Mouse (Mus musculus): ENCODE data around the gene Gm21981. TPM values are rescaled to one million over a fixed set of nuclear protein-coding genes. Genes with fewer than 3 reads are reported as not detected.
A peak's percentile ranks its signal among the peaks of the same experiment; 100 is the strongest.

The Gm21981 gene
- polyA plus RNA-seq, 1 experiment, result 0.25 TPM

GRCm38 (mm10) chr17:47691650-47692049 lies 2.6 kb downstream of the Gm21981 start:
- H3K27me3 ChIP-seq (replicated peaks), result peaks cover 70% of the 10 kb centered on the region

GRCm38 (mm10) chr17:47689894-47690293 lies 4.4 kb downstream of the Gm21981 start:
- H3K36me3 ChIP-seq (replicated peaks; ENCODE audit: low read length), result peaks cover 16% of the 10 kb centered on the region
- no peak overlapping the region for H3K4me3 ChIP-seq (replicated peaks)
- peaks cover 45% of the 10 kb centered on the region for H3K4me1 ChIP-seq
- peaks cover 55% of the 10 kb centered on the region for H3K27me3 ChIP-seq (replicated peaks)
- TF ChIP-seq GATA1 (IDR thresholded peaks at IDR 0.05; ENCODE audit: borderline replicate concordance, low read length) (no peak), FLI1 (IDR thresholded peaks at IDR 0.05; ENCODE audit: low read length) (no peak)
- H3K9me3 ChIP-seq, result no peaks in the 10 kb centered on the region

More at GRCm38 (mm10) chr17:47691650-47692049, 2.6 kb downstream of the Gm21981 start:
- no peaks in the 10 kb centered on the region for H3K9me3 ChIP-seq
- TF ChIP-seq FLI1 (IDR thresholded peaks at IDR 0.05; ENCODE audit: low read length) (no peak), GATA1 (IDR thresholded peaks at IDR 0.05; ENCODE audit: borderline replicate concordance, low read length) (no peak)
- H3K4me1 ChIP-seq, result peaks cover 43% of the 10 kb centered on the region
- no peak overlapping the region for H3K4me3 ChIP-seq (replicated peaks)
- H3K36me3 ChIP-seq (replicated peaks; ENCODE audit: low read length), result no peaks in the 10 kb centered on the region

GRCm38 (mm10) chr17:47688608-47689575 lies 5.4 kb downstream of the Gm21981 start, which contains the start of gene Frs3:
Gene Frs3 (plus strand): TSS chr17:47689030.
- H3K4me1 ChIP-seq, result peaks cover 38% of the 10 kb centered on the region
- TF ChIP-seq GATA1 (IDR thresholded peaks at IDR 0.05; ENCODE audit: borderline replicate concordance, low read length), result no peak
- TF ChIP-seq FLI1 (IDR thresholded peaks at IDR 0.05; ENCODE audit: low read length), result no peak
- H3K9me3 ChIP-seq, result no peaks in the 10 kb centered on the region
- peaks cover 49% of the 10 kb centered on the region for H3K27me3 ChIP-seq (replicated peaks)
- H3K4me3 ChIP-seq (replicated peaks), result peak within 1 kb of the TSS; percentile 94
- H3K36me3 ChIP-seq (replicated peaks; ENCODE audit: low read length), result peaks cover 26% of the 10 kb centered on the region

GRCm38 (mm10) chr17:47688344-47688607 lies 6.0 kb downstream of the Gm21981 start, which contains the start of gene Tomm6:
Gene Tomm6 (minus strand): TSS chr17:47688386.
- no peaks in the 10 kb centered on the region for H3K9me3 ChIP-seq
- TF ChIP-seq FLI1 (IDR thresholded peaks at IDR 0.05; ENCODE audit: low read length) (no peak), GATA1 (IDR thresholded peaks at IDR 0.05; ENCODE audit: borderline replicate concordance, low read length) (no peak)
- peaks cover 33% of the 10 kb centered on the region for H3K4me1 ChIP-seq
- peaks cover 32% of the 10 kb centered on the region for H3K36me3 ChIP-seq (replicated peaks; ENCODE audit: low read length)
- peak within 1 kb of the TSS; percentile 94 for H3K4me3 ChIP-seq (replicated peaks)
- peaks cover 43% of the 10 kb centered on the region for H3K27me3 ChIP-seq (replicated peaks)

GRCm38 (mm10) chr17:47687409-47688343 lies 6.6 kb downstream of the Gm21981 start:
- peaks cover 38% of the 10 kb centered on the region for H3K36me3 ChIP-seq (replicated peaks; ENCODE audit: low read length)
- H3K27me3 ChIP-seq (replicated peaks), result peaks cover 37% of the 10 kb centered on the region
- no peaks in the 10 kb centered on the region for H3K9me3 ChIP-seq
- TF ChIP-seq GATA1 (IDR thresholded peaks at IDR 0.05; ENCODE audit: borderline replicate concordance, low read length), result no peak
- no peak for TF ChIP-seq FLI1 (IDR thresholded peaks at IDR 0.05; ENCODE audit: low read length)
- H3K4me3 ChIP-seq (replicated peaks), result peak overlapping the region; percentile 94
- peaks cover 33% of the 10 kb centered on the region for H3K4me1 ChIP-seq

- H3K4me1 ChIP-seq, result peaks cover 17% of the 10 kb centered on the region
- no peaks in the 10 kb centered on the region for H3K9me3 ChIP-seq
- H3K4me3 ChIP-seq (replicated peaks), result no peak overlapping the region
- no peaks in the 10 kb centered on the region for H3K27me3 ChIP-seq (replicated peaks)
- H3K36me3 ChIP-seq (replicated peaks; ENCODE audit: low read length), result peaks cover 78% of the 10 kb centered on the region
- no peak for TF ChIP-seq GATA1 (IDR thresholded peaks at IDR 0.05; ENCODE audit: borderline replicate concordance, low read length)
- no peak for TF ChIP-seq FLI1 (IDR thresholded peaks at IDR 0.05; ENCODE audit: low read length)
Measured at GRCm38 (mm10) chr17:47682836-47683235, 11.4 kb downstream of the Gm21981 start.

GRCm38 (mm10) chr17:47678702-47679101 lies 15.6 kb downstream of the Gm21981 start:
- peaks cover 50% of the 10 kb centered on the region for H3K36me3 ChIP-seq (replicated peaks; ENCODE audit: low read length)
- no peak for TF ChIP-seq GATA1 (IDR thresholded peaks at IDR 0.05; ENCODE audit: borderline replicate concordance, low read length)
- no peaks in the 10 kb centered on the region for H3K9me3 ChIP-seq
- H3K4me1 ChIP-seq, result peaks cover 12% of the 10 kb centered on the region
- no peak overlapping the region for H3K4me3 ChIP-seq (replicated peaks)
- no peaks in the 10 kb centered on the region for H3K27me3 ChIP-seq (replicated peaks)

- no peak for TF ChIP-seq GATA1 (IDR thresholded peaks at IDR 0.05; ENCODE audit: borderline replicate concordance, low read length)
- no peak for TF ChIP-seq FLI1 (IDR thresholded peaks at IDR 0.05; ENCODE audit: low read length)
- H3K27me3 ChIP-seq (replicated peaks), result no peaks in the 10 kb centered on the region
- peaks cover 47% of the 10 kb centered on the region for H3K36me3 ChIP-seq (replicated peaks; ENCODE audit: low read length)
- H3K4me1 ChIP-seq, result peaks cover 12% of the 10 kb centered on the region
- H3K4me3 ChIP-seq (replicated peaks), result no peak overlapping the region
- no peaks in the 10 kb centered on the region for H3K9me3 ChIP-seq
Measured at GRCm38 (mm10) chr17:47678238-47678637, 16.0 kb downstream of the Gm21981 start.

- H3K4me1 ChIP-seq, result peaks cover 26% of the 10 kb centered on the region
- no peak overlapping the region for H3K4me3 ChIP-seq (replicated peaks)
- H3K36me3 ChIP-seq (replicated peaks; ENCODE audit: low read length), result peaks cover 41% of the 10 kb centered on the region
- no peaks in the 10 kb centered on the region for H3K9me3 ChIP-seq
- peaks cover 12% of the 10 kb centered on the region for H3K27me3 ChIP-seq (replicated peaks)
- TF ChIP-seq FLI1 (IDR thresholded peaks at IDR 0.05; ENCODE audit: low read length) (no peak), GATA1 (IDR thresholded peaks at IDR 0.05; ENCODE audit: borderline replicate concordance, low read length) (no peak)
Measured at GRCm38 (mm10) chr17:47676581-47676980, 17.7 kb downstream of the Gm21981 start.
